Mouse (Mus musculus): ENCODE results near the gene Zc3h4.
A peak's percentile ranks its signal among the peaks of the same experiment; 100 is the strongest.

Gene Zc3h4

GRCm38 (mm10) chr7:16399820-16400688 is 656 bp upstream of the Zc3h4 start:
- peak; percentile 95 for DNase-seq (ENCODE audit: low spot score)

- DNase-seq (ENCODE audit: low spot score) = peak; percentile 95
Measured at GRCm38 (mm10) chr7:16401991-16402431, 1.3 kb downstream of the Zc3h4 start.

- no peak for DNase-seq (ENCODE audit: low spot score)
Measured at GRCm38 (mm10) chr7:16402449-16402848, 1.7 kb downstream of the Zc3h4 start.

- DNase-seq (ENCODE audit: low spot score) = peak; percentile 68
Measured at GRCm38 (mm10) chr7:16402968-16403948, 2.5 kb downstream of the Zc3h4 start.

GRCm38 (mm10) chr7:16404315-16405072 is 3.8 kb downstream of the Zc3h4 start:
- DNase-seq (ENCODE audit: low spot score) = no peak

- no peak for DNase-seq (ENCODE audit: low spot score)
Measured at GRCm38 (mm10) chr7:16405073-16405455, 4.4 kb downstream of the Zc3h4 start.

GRCm38 (mm10) chr7:16405516-16406351 is 5.0 kb downstream of the Zc3h4 start:
- peak; percentile 84 for DNase-seq (ENCODE audit: low spot score)

GRCm38 (mm10) chr7:16406978-16407377 is 6.3 kb downstream of the Zc3h4 start:
- no peak for DNase-seq (ENCODE audit: low spot score)

- no peak for DNase-seq (ENCODE audit: low spot score)
Measured at GRCm38 (mm10) chr7:16411100-16411499, 10.4 kb downstream of the Zc3h4 start.

GRCm38 (mm10) chr7:16412220-16412896 is 11.6 kb downstream of the Zc3h4 start:
- DNase-seq (ENCODE audit: low spot score) = no peak

- no peak for DNase-seq (ENCODE audit: low spot score)
Measured at GRCm38 (mm10) chr7:16412930-16413329, 12.2 kb downstream of the Zc3h4 start.

GRCm38 (mm10) chr7:16415426-16415825 is 14.7 kb downstream of the Zc3h4 start:
- no peak for DNase-seq (ENCODE audit: low spot score)

GRCm38 (mm10) chr7:16417141-16417771 is 16.5 kb downstream of the Zc3h4 start:
- no peak for DNase-seq (ENCODE audit: low spot score)

- DNase-seq (ENCODE audit: low spot score) = no peak
Measured at GRCm38 (mm10) chr7:16418713-16419112, 18.0 kb downstream of the Zc3h4 start.

GRCm38 (mm10) chr7:16420493-16421118 is 19.9 kb downstream of the Zc3h4 start:
- DNase-seq (ENCODE audit: low spot score) = no peak

GRCm38 (mm10) chr7:16422222-16422856 is 21.6 kb downstream of the Zc3h4 start:
- DNase-seq (ENCODE audit: low spot score) = no peak

- no peak for DNase-seq (ENCODE audit: low spot score)
Measured at GRCm38 (mm10) chr7:16423731-16424130, 23.0 kb downstream of the Zc3h4 start.

- no peak for DNase-seq (ENCODE audit: low spot score)
Measured at GRCm38 (mm10) chr7:16425721-16426120, 25.0 kb downstream of the Zc3h4 start.

All from c-Kit-positive CD71-positive TER-119-positive erythroid progenitor cells, embryonic 14.5 days (primary cell).